Mouse (Mus musculus) urinary bladder, postnatal 36 days (tissue): ENCODE measurements around the gene Lrp2.
"Not testable (repeated sequence)": the region's sequence is repeated elsewhere in the genome, so short reads cannot be mapped to it uniquely, and the experiment has no call there.

Source experiments
- DNase-seq, 2 experiments: peaks; one replicate each; pipeline ENCODE4 v3.0.0; 2022; ENCODE audit warnings: low spot score in 2 of 2, mixed read lengths in 1 of 2

The Lrp2 gene

GRCm38 (mm10) chr2:69584117-69584933 lies 1.5 kb downstream of the Lrp2 start:
- DNase-seq = no peak

DNA sequence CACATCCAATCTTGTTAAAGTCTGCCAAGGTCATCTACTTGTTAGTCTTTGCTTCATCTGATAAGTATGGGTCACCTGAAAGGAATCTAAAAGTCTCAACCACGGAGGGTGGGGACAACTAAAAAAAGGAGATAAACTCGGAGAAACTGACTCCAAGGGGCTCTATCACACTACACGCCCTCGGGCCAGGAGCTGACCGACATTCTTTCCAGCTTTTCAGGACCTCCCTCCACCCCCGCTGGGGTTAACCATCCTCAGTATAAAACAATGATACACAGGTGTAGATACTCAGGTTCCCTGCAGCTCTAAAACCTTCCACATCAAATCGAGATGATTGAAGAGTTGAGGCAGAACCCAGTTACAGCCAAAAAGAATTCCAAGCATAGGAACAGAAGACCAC lies 3.0 kb downstream of the Lrp2 start:
- no peak for DNase-seq

GRCm38 (mm10) chr2:69582068-69582467 lies 3.8 kb downstream of the Lrp2 start:
- DNase-seq = not testable (repeated sequence)

- no peak for DNase-seq
These were observed 5.8 kb downstream of the Lrp2 start for GRCm38 (mm10) chr2:69580091-69580490.

- DNase-seq = no peak
These were observed 7.7 kb downstream of the Lrp2 start for GRCm38 (mm10) chr2:69578206-69578605.

- no peak for DNase-seq
These were observed 9.3 kb downstream of the Lrp2 start for GRCm38 (mm10) chr2:69576531-69576930.

DNA sequence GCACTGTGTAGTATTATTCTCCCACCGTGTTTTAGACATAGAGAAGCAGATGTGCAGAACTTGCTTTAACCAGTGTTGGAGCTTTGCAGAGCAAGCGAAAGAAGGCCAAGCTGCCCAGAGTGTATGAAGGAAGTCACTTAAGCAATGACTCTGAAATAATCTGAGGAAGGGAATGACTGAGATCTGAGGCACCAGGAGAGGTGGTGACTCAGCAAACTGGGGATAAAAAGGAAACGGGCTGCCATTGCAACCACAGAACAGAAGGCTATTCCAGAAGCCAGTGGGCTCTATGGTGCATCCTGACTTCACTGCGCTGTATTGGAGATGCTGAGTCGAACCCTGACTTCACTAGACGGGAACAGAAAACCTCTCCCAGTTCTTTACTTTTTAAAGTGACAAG lies 10.9 kb downstream of the Lrp2 start:
- no peak for DNase-seq

GRCm38 (mm10) chr2:69574261-69574660 lies 11.6 kb downstream of the Lrp2 start:
- no peak for DNase-seq

- DNase-seq = no peak
These were observed 12.2 kb downstream of the Lrp2 start for GRCm38 (mm10) chr2:69573733-69574054.

DNA sequence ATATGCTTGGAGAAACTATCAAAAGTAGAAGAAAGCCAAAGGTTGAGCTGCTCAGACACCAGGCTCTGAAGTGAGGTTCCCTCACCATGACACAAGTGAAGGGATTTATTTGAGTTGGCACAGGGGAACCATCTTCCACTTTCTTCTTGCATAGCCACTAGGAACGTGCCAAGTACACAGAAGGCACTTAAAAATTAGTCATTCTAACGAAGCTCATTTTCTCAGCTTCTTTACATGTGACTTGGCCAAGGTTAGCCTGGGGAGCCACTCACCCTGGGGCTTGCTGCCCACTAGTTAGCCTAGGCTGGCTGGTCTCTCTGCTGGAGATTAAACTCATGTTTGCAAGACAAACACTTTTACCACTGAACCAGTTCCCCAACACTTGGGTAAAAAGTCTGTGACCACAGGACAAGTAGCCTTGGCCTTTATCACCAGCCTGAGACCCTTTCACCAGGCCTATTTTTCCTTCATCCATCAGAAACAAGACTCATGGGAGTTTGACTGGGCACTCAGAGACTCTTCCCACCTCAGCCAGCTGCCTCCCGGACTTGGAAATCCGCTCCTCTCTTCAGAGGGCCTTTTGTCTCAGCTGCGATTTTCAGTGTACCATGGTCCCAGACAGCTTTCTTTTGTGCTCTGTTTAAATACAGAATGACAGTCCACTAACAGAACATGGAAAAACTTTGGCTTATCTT lies 12.7 kb downstream of the Lrp2 start:
- no peak for DNase-seq

DNA sequence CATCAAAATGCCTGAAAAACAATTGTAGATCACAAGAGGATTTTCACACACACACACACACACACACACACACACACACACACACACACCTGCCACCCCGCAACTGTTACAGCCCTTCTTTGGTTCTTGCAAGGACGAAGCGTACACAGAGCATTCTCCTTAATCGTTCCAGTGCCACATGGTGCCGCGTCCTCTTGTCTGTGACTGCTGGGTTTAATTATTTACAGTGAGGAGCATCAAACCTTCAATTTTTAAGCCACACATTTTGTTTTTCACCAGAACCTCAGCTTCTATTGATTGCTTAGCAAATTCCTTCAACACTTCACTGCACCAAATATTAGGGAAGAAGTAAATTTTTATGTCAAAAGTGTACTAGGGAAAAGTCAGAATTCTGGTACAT lies 15.3 kb downstream of the Lrp2 start:
- DNase-seq = no peak

DNA sequence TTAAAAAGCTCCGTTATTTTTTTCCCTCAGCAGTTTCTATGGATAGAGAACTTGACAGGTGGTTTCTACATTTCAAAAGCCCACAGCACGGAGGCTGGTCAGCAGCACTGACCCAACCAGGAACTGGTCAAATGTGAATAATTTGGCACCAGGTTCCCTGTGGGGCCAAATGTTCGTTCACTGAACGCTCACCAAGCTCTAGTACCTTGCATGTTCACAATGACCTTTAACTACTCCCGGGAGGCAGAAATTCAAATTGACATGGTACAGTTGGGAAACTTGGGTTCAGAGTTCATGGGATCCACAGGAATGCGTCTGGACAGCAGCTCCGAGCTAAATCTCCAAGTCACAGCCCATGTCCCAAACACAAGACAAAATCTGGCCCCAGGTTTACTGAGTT lies 19.6 kb downstream of the Lrp2 start:
- no peak for DNase-seq

DNA sequence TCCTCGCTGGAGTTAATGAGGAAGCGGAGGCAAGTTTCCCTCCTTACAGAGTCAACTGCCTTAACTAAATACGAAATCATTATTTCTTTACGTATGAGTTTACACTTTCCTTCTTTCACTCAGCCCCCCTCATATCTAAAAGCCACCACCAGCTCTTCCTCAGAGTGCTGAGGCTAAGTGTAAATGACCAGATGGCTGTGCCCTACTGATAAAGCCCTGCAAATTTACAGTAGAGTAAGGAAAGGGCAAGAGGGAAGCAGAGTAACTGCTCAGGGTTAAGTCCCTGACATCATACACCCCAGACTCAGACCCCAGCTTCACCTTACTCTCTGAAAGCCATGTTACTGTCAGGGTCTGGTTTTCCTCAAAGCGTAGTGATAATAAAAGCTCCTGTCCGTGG lies 22.4 kb downstream of the Lrp2 start:
- no peak for DNase-seq

DNA sequence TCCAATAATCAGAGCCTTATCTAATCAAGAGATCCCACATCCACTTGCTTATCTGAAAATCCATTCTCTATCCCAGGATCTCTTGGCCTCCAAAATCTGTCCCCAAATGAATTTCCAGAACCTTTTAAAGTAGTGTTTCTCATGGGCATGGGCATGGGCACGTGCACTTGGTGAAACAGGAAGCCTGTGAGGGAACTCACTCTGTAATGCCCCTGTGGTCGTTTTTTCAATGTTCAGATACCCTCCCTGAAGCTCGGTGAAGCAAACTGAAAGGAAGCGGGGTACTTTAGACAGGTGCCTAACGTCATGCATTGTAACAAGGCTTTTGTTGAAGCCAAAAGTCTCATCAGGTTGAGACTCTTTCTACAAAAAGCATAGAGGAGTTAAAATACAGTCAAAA lies 23.1 kb downstream of the Lrp2 start:
- no peak for DNase-seq

DNA sequence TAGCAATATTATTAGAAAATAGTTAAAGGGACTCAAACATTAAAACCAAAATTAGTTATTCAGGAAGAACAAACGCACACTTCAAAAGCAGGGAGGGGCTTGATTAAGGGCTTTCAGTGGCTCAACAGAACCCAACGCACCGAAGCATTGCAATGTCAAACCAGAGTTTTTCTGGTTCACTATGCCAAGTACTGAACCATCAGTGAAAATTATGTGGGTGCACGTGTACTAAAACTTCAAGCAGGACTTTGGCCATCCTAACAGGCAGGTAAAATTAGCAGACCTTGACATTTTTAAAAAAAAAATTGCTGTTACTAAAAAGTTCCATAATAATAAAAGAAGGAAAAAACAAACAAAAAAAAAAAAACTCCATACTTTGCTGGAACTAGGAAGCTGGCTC lies 25.6 kb downstream of the Lrp2 start:
- DNase-seq = no peak

GRCm38 (mm10) chr2:69559380-69559779 lies 26.5 kb downstream of the Lrp2 start:
- DNase-seq = no peak

- no peak for DNase-seq
These were observed 29.2 kb downstream of the Lrp2 start for GRCm38 (mm10) chr2:69556686-69557085.

GRCm38 (mm10) chr2:69551639-69552038 lies 34.2 kb downstream of the Lrp2 start:
- DNase-seq = no peak

GRCm38 (mm10) chr2:69546823-69547222 lies 39.0 kb downstream of the Lrp2 start:
- DNase-seq = no peak

GRCm38 (mm10) chr2:69536018-69536417 lies 49.8 kb downstream of the Lrp2 start:
- DNase-seq = no peak

DNA sequence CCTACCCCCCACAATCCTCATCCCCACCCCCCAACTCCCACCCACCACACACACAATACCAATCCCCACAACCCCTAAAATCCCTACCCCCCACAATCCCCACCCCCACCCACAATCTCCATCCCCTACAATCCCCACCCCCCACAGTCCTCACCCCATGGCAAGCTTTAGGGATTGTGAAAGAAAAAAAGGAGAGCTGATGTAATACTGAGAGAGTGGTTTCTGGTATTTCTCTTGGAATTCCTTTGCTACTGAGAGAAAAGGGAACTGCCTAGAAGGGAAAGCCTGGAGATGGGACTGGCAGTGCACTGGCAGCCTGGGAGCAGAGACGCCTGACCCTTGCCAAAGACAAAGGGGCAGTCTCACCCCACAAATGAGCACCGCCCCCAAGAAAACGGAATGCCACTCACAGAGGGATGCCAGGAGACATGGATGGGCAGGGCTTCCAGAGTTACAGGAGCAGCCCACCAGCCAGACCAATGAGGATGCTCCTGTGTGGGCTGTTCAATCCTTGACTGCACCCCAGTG lies 54.3 kb downstream of the Lrp2 start:
- DNase-seq = no peak

DNA sequence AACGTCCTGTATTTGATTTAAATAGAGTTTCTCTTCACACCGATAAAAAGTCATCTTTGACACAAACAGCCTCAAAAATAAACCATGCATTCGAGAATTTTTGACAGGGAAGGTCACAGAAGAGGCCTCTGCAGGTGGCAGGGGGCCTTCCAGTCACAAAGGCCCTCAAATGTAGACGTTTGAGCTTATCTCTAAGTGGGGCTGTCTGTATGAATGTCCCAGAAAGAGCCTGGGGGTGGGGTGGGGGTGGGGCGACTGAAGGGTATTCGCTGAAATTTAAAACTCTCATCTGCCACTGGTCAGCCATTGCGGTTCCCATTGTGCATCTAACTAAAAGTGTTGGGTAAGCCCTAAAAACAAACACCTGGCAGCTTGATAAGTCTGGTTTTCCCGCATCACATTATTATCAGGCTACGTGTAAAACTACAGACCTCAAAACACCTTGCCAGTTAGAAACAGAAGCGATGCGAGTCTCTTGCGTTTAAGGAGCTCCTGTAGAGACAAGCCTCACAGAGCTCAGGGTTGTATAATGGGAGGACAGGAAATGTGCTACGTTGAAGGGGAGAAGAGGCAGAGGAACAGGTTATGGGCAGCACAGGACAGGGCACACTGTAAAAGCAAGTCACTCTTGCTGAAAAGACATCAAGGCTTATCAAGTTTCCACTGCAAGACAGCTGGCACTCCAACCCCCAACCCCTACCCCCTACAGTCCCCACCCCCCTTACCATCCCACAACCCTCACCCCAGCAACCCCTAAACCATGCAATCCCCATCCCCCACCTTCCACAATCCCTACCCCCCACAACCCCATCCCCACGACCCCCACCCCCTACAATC lies 55.0 kb downstream of the Lrp2 start:
- no peak for DNase-seq
